Mouse (Mus musculus) forebrain, embryonic 15.5 days (tissue): Measurements from ENCODE around the gene Fjx1. TPM values are rescaled to one million over a fixed set of nuclear protein-coding genes. Genes with fewer than 3 reads are reported as not detected.

ENCODE experiments used
- polyA plus RNA-seq: library from polyadenylated mRNA; unstranded; fragments of >200 nt; fragmentation: Nextera tagmentation; extraction: Ambion mirVana; gene quantifications from 2 replicates; pipeline ENCODE4 v1.2.1, GENCODE M21; 2015

Fjx1 gene
- polyA plus RNA-seq, 1 experiment from 2014 or later, result 36.6 TPM

Other genes with a start within 250 kb of the Fjx1 start
- gene Trim44, start 44.7 kb downstream of the Fjx1 start, polyA plus RNA-seq, result 52.6 and 57.1 TPM in 2 replicates
- gene Pamr1, start 97.5 kb upstream of the Fjx1 start, polyA plus RNA-seq, result 1.4 and 1.9 TPM in 2 replicates
- gene Slc1a2, start 206.2 kb upstream of the Fjx1 start, polyA plus RNA-seq, result 10.5 and 11.4 TPM in 2 replicates